Mouse (Mus musculus) erythroblast, embryonic 14.5 days (primary cell): ENCODE measurements around the gene Klhl9. TPM values are rescaled to one million over a fixed set of nuclear protein-coding genes. Genes with fewer than 3 reads are reported as not detected.
"Not testable (repeated sequence)": the region's sequence is repeated elsewhere in the genome, so short reads cannot be mapped to it uniquely, and the experiment has no call there.

Experiments
- H3K27me3 ChIP-seq: 2 replicates; pipeline ENCODE4 v1.6.1; 2012; ENCODE audit warnings: inconsistent platforms; ENCODE audit not compliant: control insufficient read depth
- H3K36me3 ChIP-seq: 2 replicates; pipeline ENCODE4 v1.6.1; 2012; ENCODE audit warnings: mild to moderate bottlenecking, inconsistent platforms; ENCODE audit not compliant: control insufficient read depth
- H3K4me1 ChIP-seq: 2 replicates; pipeline ENCODE4 v1.6.1; 2012; ENCODE audit warnings: inconsistent platforms; ENCODE audit not compliant: control insufficient read depth
- H3K4me3 ChIP-seq: replicated peaks from 2 replicates; pipeline ENCODE3; 2012; ENCODE audit warnings: moderate library complexity, mild to moderate bottlenecking, inconsistent platforms
- H3K9me3 ChIP-seq: 2 replicates; pipeline ENCODE4 v1.6.1; 2012; ENCODE audit warnings: low read length, inconsistent platforms, mixed read lengths; ENCODE audit not compliant: control insufficient read depth
- GATA1 ChIP-seq: IDR thresholded peaks from 2 replicates; pipeline ENCODE4 v1.6.1; 2012; ENCODE audit warnings: low read length, inconsistent platforms, mixed read lengths
- TAL1 ChIP-seq: IDR thresholded peaks from 3 replicates; pipeline ENCODE4 v1.6.1; 2012; ENCODE audit warnings: low read length, inconsistent platforms, mixed read lengths
- polyA plus RNA-seq: library from polyadenylated mRNA; stranded (reverse); fragments of >175 nt; gene quantifications from 2 replicates; pipeline ENCODE4 v1.2.3, GENCODE M21; 2012

The Klhl9 gene
- 0.08 and 0.10 TPM in 2 replicates for polyA plus RNA-seq

GRCm38 (mm10) chr4:88721791-88722721, at the start of gene Klhl9, which contains the start of gene Gm26566:
TSS of gene Klhl9 (minus strand) at chr4:88722465.
TSS of gene Gm26566 (plus strand) at chr4:88721805.
- peaks cover 36% of the 10 kb centered on the region for H3K4me1 ChIP-seq
- H3K36me3 ChIP-seq: peaks cover 25% of the 10 kb centered on the region
- H3K9me3 ChIP-seq: no peaks in the 10 kb centered on the region
- peak within 1 kb of the TSS; percentile 88 for H3K4me3 ChIP-seq
- no peak for TF ChIP-seq TAL1
- no peak for TF ChIP-seq GATA1
- no peaks in the 10 kb centered on the region for H3K27me3 ChIP-seq

GRCm38 (mm10) chr4:88763384-88764018, 41.2 kb upstream of the Klhl9 start:
- H3K4me1 ChIP-seq, H3K27me3 ChIP-seq, H3K36me3 ChIP-seq, H3K4me3 ChIP-seq, H3K9me3 ChIP-seq: not testable (repeated sequence)

- not testable (repeated sequence) for H3K4me1 ChIP-seq, H3K36me3 ChIP-seq, H3K9me3 ChIP-seq, H3K27me3 ChIP-seq, H3K4me3 ChIP-seq
Observed at GRCm38 (mm10) chr4:88762341-88762740, 40.1 kb upstream of the Klhl9 start.

- H3K4me1 ChIP-seq, H3K27me3 ChIP-seq, H3K36me3 ChIP-seq, H3K4me3 ChIP-seq, H3K9me3 ChIP-seq: not testable (repeated sequence)
Observed at GRCm38 (mm10) chr4:88761776-88762175, 39.5 kb upstream of the Klhl9 start.

- not testable (repeated sequence) for H3K36me3 ChIP-seq, H3K4me3 ChIP-seq, H3K4me1 ChIP-seq, H3K9me3 ChIP-seq
- H3K27me3 ChIP-seq: peaks cover 13% of the 10 kb centered on the region
Observed at GRCm38 (mm10) chr4:88760431-88760830, 38.2 kb upstream of the Klhl9 start.

- H3K4me3 ChIP-seq, H3K4me1 ChIP-seq, H3K36me3 ChIP-seq, H3K9me3 ChIP-seq: not testable (repeated sequence)
- H3K27me3 ChIP-seq: peaks cover 16% of the 10 kb centered on the region
Observed at GRCm38 (mm10) chr4:88759610-88760268, 37.5 kb upstream of the Klhl9 start, which contains the start of gene Gm13283. TSS of gene Gm13283 (plus strand) at chr4:88760119.

GRCm38 (mm10) chr4:88758751-88759150, 36.5 kb upstream of the Klhl9 start:
- not testable (repeated sequence) for H3K4me3 ChIP-seq, H3K36me3 ChIP-seq, H3K9me3 ChIP-seq, H3K4me1 ChIP-seq
- peaks cover 16% of the 10 kb centered on the region for H3K27me3 ChIP-seq

GRCm38 (mm10) chr4:88757628-88758031, 35.4 kb upstream of the Klhl9 start:
- H3K36me3 ChIP-seq, H3K4me3 ChIP-seq, H3K9me3 ChIP-seq, H3K4me1 ChIP-seq: not testable (repeated sequence)
- H3K27me3 ChIP-seq: peaks cover 16% of the 10 kb centered on the region

- not testable (repeated sequence) for H3K4me3 ChIP-seq, H3K4me1 ChIP-seq, H3K9me3 ChIP-seq, H3K36me3 ChIP-seq
- peaks cover 16% of the 10 kb centered on the region for H3K27me3 ChIP-seq
Observed at GRCm38 (mm10) chr4:88756581-88757513, 34.6 kb upstream of the Klhl9 start.

GRCm38 (mm10) chr4:88754818-88755340, 32.6 kb upstream of the Klhl9 start, which contains the start of gene Gm13271:
TSS of gene Gm13271 (plus strand) at chr4:88754868.
- H3K9me3 ChIP-seq, H3K36me3 ChIP-seq, H3K4me1 ChIP-seq, H3K4me3 ChIP-seq: not testable (repeated sequence)
- H3K27me3 ChIP-seq: peaks cover 16% of the 10 kb centered on the region
